Mouse (Mus musculus) kidney, embryonic 16.5 days (tissue): ENCODE measurements around the gene Xylt1. TPM values are rescaled to one million over a fixed set of nuclear protein-coding genes. Genes with fewer than 3 reads are reported as not detected.

Experiments used
- ATAC-seq: fragments of 200-750 bp; cut with Nextera tagmentation; 2 replicates; pipeline ENCODE4 v1.8.0; 2017; ENCODE audit warnings: moderate TSS enrichment; ENCODE audit not compliant: low FRiP score, low TSS enrichment
- H3K27ac ChIP-seq: fragments of 300-500 bp; sonication (generic); 2 replicates; pipeline ENCODE4 v1.5.1; 2014; ENCODE audit warnings: low read length
- H3K27me3 ChIP-seq: fragments of 300-500 bp; sonication (generic); 2 replicates; pipeline ENCODE4 v1.6.1; 2014; ENCODE audit warnings: low read length, control low read depth, mixed read lengths; ENCODE audit not compliant: insufficient read depth
- H3K36me3 ChIP-seq: fragments of 300-500 bp; sonication (generic); 2 replicates; pipeline ENCODE4 v1.6.1; 2014; ENCODE audit warnings: low read length, control low read depth, mixed read lengths; ENCODE audit not compliant: insufficient read depth
- H3K4me1 ChIP-seq: fragments of 300-500 bp; sonication (generic); 2 replicates; pipeline ENCODE4 v1.6.1; 2014; ENCODE audit warnings: low read length, control low read depth, mixed read lengths; ENCODE audit not compliant: insufficient read depth
- H3K4me2 ChIP-seq: fragments of 300-500 bp; sonication (generic); replicated peaks from 2 replicates; pipeline ENCODE4 v1.6.1; 2014; ENCODE audit warnings: low read depth, low read length
- H3K4me3 ChIP-seq: fragments of 300-500 bp; sonication (generic); 2 replicates; pipeline ENCODE4 v1.5.1; 2014; ENCODE audit warnings: mild to moderate bottlenecking, low read length
- H3K9ac ChIP-seq: fragments of 300-500 bp; sonication (generic); replicated peaks from 2 replicates; pipeline ENCODE4 v1.6.1; 2014; ENCODE audit warnings: low read length
- H3K9me3 ChIP-seq: fragments of 300-500 bp; sonication (generic); 2 replicates; pipeline ENCODE4 v1.6.1; 2016; ENCODE audit warnings: low read length, control low read depth
- WGBS: fragments of 180-500 bp; shearing (Covaris S2); extraction: QIAGEN DNeasy Blood & Tissue Kit; methylation state at CpG from one replicate; pipeline ENCODE4 v1.1.7; 2014; 5-methylcytosine and 5-hydroxymethylcytosine counted together
- polyA plus RNA-seq: library from polyadenylated mRNA; unstranded; fragments of >200 nt; fragmentation: Nextera tagmentation; extraction: Ambion mirVana; gene quantifications from 2 replicates; pipeline ENCODE4 v1.2.1, GENCODE M21; 2015

The Xylt1 gene
- polyA plus RNA-seq, 1 experiment from 2014 or later, result 1.6 TPM

DNA sequence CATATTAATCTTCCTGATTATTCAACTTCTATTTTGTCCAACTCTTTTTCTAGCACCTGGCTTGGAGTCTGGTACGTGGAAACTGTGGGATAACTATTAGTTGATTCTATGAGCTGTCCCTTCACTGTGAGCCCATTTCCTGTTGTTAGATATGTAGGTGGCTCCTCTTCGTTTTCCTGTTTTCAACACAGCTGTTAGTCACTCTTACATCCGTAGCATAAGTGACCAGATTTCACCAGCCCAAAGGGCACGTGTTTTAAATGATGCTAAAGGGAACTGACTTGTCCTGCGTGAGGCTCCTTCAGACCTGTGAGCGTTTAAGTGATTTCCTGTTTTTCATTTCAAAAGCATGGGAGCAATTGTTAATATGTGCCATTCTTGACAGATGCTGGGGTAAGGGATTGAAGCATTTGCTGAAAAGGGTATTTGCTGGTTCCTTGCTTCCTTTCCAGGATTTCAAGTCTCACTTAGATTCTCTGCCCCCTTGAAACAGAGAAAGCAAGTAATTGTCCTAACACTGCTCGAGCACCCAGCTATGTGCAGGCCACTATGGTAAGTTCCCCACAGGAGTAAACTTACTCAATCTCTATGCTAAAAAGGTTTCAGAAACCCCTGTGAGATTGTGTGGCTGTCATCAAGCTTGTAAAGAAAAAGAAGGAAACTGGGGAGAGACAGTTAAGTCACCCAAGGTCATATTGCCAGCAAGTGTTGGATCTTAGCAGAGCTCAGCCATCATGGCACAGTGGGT lies 105.8 kb downstream of the Xylt1 start:
- ATAC-seq, result no peak
- Histone ChIP-seq H3K4me3 (no peak overlapping the region), H3K27me3 (no peaks in the 10 kb centered on the region), H3K36me3 (no peaks in the 10 kb centered on the region), H3K9ac (no peak overlapping the region), H3K4me1 (peaks cover 10% of the 10 kb centered on the region), H3K27ac (0 out of 2 replicates have a peak overlapping the region, but pooled peaks have one; percentile 8), H3K4me2 (no peak overlapping the region), H3K9me3 (no peaks in the 10 kb centered on the region)
- WGBS, result 73% methylated on average over 7 of the region's 7 CpGs

DNA sequence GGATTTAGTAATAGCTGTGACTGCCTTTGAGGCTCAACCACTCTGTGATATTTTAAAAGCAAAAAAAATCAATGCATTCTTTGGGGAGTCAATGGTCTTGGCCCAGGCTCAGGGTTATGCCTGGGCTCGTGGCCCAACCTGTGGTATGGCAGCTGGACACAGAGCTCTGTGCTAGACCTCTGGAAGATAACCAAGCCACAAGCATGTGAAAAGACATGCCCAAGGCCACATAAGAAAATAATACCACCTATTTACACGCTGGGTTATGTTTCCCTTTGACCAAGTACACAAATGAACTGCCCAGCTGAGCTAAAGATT lies 106.4 kb downstream of the Xylt1 start:
- Histone ChIP-seq H3K27ac (0 out of 2 replicates have a peak overlapping the region, but pooled peaks have one; percentile 8), H3K4me1 (peaks cover 10% of the 10 kb centered on the region), H3K4me3 (no peak overlapping the region), H3K4me2 (no peak overlapping the region), H3K9ac (no peak overlapping the region), H3K27me3 (no peaks in the 10 kb centered on the region), H3K36me3 (no peaks in the 10 kb centered on the region), H3K9me3 (no peaks in the 10 kb centered on the region)
- 86% methylated on average over 2 of the region's 2 CpGs for WGBS
- ATAC-seq, result no peak

DNA sequence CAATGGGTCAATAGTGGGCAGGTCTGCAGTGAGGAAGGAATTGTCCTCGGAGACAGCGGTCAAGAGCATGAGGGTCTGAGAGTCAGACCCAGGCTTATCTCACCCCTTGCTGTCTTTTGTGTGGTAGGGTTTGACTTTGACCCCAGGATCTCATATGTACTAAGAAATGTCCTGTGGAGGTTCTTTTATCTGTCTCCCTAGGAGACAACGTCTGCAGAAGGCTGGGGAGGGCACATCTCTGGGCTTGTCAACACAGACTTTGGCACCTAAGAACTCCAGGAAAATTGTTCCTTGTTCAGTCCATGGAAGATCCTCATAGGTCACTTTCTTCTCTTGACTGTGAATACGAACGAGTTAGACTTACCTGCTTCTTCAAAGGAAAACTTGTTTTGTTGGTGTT lies 109.2 kb downstream of the Xylt1 start:
- ATAC-seq, result no peak
- Histone ChIP-seq H3K9me3 (no peaks in the 10 kb centered on the region), H3K4me3 (no peak overlapping the region), H3K27ac (no peak overlapping the region), H3K27me3 (no peaks in the 10 kb centered on the region), H3K36me3 (no peaks in the 10 kb centered on the region), H3K4me1 (peaks cover 10% of the 10 kb centered on the region), H3K4me2 (no peak overlapping the region), H3K9ac (no peak overlapping the region)
- WGBS, result 72% methylated on average over 5 of the region's 5 CpGs

DNA sequence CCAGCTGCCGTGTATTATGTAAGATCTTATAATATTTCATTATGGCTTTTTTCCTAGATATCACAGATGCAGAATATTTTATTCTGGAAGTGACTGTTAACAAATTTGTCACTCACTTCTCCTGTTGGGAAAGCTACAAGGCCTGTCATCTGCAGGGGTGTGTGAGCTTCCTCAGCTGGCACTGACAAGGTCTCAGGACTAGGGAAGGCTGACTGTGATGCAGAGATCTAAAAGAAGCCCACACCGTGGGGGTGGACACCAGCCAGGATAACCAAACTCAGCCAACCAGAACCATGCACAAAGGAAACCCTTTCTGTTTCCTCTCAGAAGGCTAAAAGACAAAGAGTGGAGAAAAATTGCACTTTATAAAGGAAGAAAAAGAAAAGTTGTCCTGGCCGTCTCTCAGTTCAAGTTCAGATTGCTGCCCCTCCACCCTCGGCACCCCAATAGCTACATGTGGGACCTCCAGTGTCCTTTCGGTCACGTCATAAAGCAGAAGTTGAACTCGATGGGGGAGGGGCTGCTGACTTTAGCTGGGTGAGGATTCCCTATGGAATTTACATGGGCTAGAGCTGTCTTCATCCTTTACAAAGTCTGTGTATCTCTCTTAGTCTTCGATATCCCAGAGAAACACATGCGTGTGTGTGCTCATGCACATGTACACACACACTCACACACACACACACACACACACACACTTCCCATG lies 109.9 kb downstream of the Xylt1 start:
- Histone ChIP-seq H3K4me3 (no peak overlapping the region), H3K27me3 (no peaks in the 10 kb centered on the region), H3K9ac (0 out of 2 replicates have a peak overlapping the region, but pooled peaks have one; percentile 6), H3K9me3 (no peaks in the 10 kb centered on the region), H3K27ac (no peak overlapping the region), H3K4me2 (no peak overlapping the region), H3K4me1 (peaks cover 10% of the 10 kb centered on the region), H3K36me3 (no peaks in the 10 kb centered on the region)
- no peak for ATAC-seq
- WGBS, result 58% methylated on average over 9 of the region's 9 CpGs

DNA sequence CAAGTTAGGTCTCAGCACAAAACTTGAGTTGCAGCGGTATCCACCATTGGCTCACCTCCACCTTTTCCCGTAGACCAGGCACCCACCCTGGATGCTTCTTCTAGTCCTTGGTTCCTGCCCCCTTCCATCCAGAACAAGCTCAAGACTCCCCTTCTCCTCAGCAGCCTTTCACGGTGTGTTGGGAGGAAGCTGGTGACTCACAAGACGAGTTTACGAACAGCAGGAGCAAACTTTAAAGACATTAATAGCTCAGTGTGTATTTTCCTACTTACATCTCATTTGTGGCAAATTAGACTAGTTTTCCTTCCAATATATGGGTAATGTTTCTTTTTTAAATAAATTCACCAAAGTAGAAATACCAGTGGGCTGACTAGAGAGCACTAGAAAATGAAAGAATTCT lies 110.7 kb downstream of the Xylt1 start:
- H3K27me3 ChIP-seq, result no peaks in the 10 kb centered on the region
- no peaks in the 10 kb centered on the region for H3K9me3 ChIP-seq
- WGBS, result 74% methylated on average over 5 of the region's 5 CpGs
- H3K4me1 ChIP-seq, result peaks cover 10% of the 10 kb centered on the region
- no peak overlapping the region for H3K4me3 ChIP-seq
- ATAC-seq, result no peak
- H3K27ac ChIP-seq, result no peak overlapping the region
- H3K9ac ChIP-seq, result no peak overlapping the region
- no peaks in the 10 kb centered on the region for H3K36me3 ChIP-seq
- no peak overlapping the region for H3K4me2 ChIP-seq

DNA sequence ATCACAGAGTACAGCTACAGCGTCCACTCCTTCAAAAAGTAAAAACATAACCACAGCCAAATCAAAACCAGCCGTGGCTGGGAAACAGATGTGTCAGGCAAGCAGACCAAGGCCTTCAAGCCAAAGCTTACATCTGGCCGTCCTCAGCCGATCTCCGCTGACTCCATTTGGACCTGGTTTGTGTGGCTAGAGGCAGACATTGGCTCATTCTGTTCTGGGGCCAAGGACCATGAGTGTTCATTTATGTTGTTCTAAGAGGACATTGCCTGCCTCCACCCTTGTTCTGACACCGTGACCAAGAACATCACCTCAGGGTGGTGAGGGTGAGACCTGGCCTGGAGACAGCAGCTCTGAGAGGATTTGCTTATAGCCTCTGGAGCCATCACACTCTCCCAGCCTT lies 113.4 kb downstream of the Xylt1 start:
- no peak for ATAC-seq
- WGBS, result 94% methylated on average over 6 of the region's 6 CpGs
- no peaks in the 10 kb centered on the region for H3K36me3 ChIP-seq
- no peak overlapping the region for H3K9ac ChIP-seq
- no peak overlapping the region for H3K27ac ChIP-seq
- H3K27me3 ChIP-seq, result no peaks in the 10 kb centered on the region
- no peaks in the 10 kb centered on the region for H3K9me3 ChIP-seq
- no peak overlapping the region for H3K4me2 ChIP-seq
- no peak overlapping the region for H3K4me3 ChIP-seq
- H3K4me1 ChIP-seq, result peaks cover 10% of the 10 kb centered on the region

DNA sequence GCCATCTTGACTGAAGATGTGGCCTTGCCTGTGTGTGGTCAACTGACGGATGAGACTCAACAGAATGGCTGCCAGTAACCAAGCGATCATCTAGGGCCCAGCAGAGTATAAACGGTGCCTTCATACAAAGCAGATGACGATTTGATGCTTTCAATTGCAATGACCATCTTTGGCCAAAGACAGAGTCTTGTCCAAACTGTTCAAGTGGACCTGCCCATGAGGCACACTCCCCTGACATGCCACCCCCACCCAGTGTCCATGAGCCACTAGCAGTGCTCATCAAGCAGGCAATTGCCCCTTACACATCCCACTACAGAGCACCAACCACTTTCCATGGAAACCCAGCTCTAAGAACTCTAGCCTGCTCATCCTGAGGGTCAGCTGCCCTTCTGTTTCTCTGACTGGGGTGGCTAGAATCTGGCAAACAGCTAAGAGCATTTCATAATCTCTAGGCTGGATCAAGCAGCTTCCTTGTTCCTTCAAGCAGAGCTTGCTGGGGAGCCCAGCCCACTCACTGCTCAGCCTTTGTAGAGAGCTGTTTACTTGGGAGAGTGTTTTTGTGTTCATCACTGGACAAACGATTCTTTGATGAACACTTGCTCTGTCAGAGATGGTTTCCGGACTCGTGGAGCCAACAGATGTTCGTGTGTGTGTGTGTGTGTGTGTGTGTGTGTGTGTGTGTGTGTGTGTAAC lies 114.0 kb downstream of the Xylt1 start:
- 0 out of 2 replicates have a peak, but pooled peaks have one; percentile 23 for ATAC-seq
- no peaks in the 10 kb centered on the region for H3K36me3 ChIP-seq
- 85% methylated on average over 8 of the region's 8 CpGs for WGBS
- no peak overlapping the region for H3K4me2 ChIP-seq
- no peak overlapping the region for H3K4me3 ChIP-seq
- H3K4me1 ChIP-seq, result peaks cover 10% of the 10 kb centered on the region
- H3K9me3 ChIP-seq, result no peaks in the 10 kb centered on the region
- H3K9ac ChIP-seq, result no peak overlapping the region
- H3K27ac ChIP-seq, result no peak overlapping the region
- no peaks in the 10 kb centered on the region for H3K27me3 ChIP-seq

DNA sequence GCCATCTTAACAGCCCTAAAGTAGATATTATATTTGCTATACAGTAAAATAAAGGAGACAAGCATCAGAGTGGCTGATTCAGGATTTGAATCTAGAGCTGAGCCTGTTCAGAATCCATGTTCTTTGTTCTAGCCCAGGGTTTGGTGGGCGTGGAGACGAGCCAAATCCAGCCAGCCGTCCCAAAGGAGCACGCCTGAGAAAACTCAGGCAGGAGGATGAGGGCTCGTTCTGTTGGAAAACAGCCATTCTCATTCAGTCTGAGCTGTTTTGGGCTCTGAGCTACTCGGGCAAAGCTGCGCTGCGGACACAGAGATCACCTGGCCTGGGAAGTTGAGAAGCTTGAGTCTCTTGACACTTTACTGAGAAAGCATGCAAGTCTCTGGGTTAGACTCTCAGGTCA lies 115.0 kb downstream of the Xylt1 start:
- Histone ChIP-seq H3K36me3 (no peaks in the 10 kb centered on the region), H3K9ac (no peak overlapping the region), H3K4me1 (peaks cover 3% of the 10 kb centered on the region), H3K4me3 (no peak overlapping the region), H3K27me3 (no peaks in the 10 kb centered on the region), H3K9me3 (no peaks in the 10 kb centered on the region), H3K4me2 (no peak overlapping the region), H3K27ac (no peak overlapping the region)
- ATAC-seq, result no peak
- WGBS, result 62% methylated on average over 8 of the region's 8 CpGs

DNA sequence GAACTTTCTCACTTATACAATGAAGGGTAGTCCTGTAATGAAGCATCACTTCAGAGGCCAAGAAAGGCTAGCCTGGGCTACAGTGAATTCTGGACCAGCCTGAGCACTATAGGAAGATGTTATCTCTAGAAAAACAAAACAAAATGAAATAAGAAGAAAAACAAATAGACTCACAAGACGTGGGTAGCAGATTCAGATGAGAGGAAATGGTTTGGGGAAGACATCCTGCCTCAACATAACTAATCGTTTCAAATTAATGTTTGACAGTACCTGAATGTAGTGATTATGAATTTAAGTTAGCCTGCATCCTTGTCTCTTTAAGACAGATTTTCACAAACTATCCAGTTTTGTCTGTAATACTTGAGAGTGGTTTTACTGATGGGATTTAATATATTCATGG lies 117.4 kb downstream of the Xylt1 start:
- Histone ChIP-seq H3K4me2 (no peak overlapping the region), H3K36me3 (no peaks in the 10 kb centered on the region), H3K4me1 (no peaks in the 10 kb centered on the region), H3K4me3 (no peak overlapping the region), H3K9me3 (peaks cover 6% of the 10 kb centered on the region), H3K27ac (no peak overlapping the region), H3K27me3 (no peaks in the 10 kb centered on the region), H3K9ac (no peak overlapping the region)
- ATAC-seq, result no peak
- WGBS, result 61% methylated on average over 2 of the region's 2 CpGs
